Mouse (Mus musculus) embryonic facial prominence, embryonic 11.5 days (tissue): ENCODE data around the gene Syn3. TPM values are rescaled to one million over a fixed set of nuclear protein-coding genes. Genes with fewer than 3 reads are reported as not detected.

Experiments
- ATAC-seq: fragments of 200-750 bp; cut with Nextera tagmentation; replicated peaks from 2 replicates; pipeline ENCODE4 v1.8.0; 2017; ENCODE audit warnings: low read depth; ENCODE audit not compliant: insufficient number of reproducible peaks, low FRiP score, low TSS enrichment
- DNase-seq: peaks from one replicate; pipeline ENCODE4 v3.0.0-alpha.2; 2015; ENCODE audit warnings: low spot score
- H3K27ac ChIP-seq: fragments of 300-500 bp; sonication (generic); replicated peaks from 2 replicates; pipeline ENCODE4 v1.5.1; 2014; ENCODE audit warnings: mild to moderate bottlenecking, low read depth, low read length, control low read depth
- H3K27me3 ChIP-seq: fragments of 300-500 bp; sonication (generic); 2 replicates; pipeline ENCODE4 v1.6.1; 2014; ENCODE audit warnings: mild to moderate bottlenecking, low read length, moderate library complexity, mixed read lengths; ENCODE audit not compliant: control insufficient read depth, insufficient read depth
- H3K36me3 ChIP-seq: fragments of 300-500 bp; sonication (generic); replicated peaks from 2 replicates; pipeline ENCODE4 v1.6.1; 2014; ENCODE audit warnings: low read depth, mild to moderate bottlenecking, low read length, moderate library complexity, mixed read lengths; ENCODE audit not compliant: control insufficient read depth, insufficient read depth
- H3K4me1 ChIP-seq: fragments of 300-500 bp; sonication (generic); 2 replicates; pipeline ENCODE4 v1.6.1; 2014; ENCODE audit warnings: low read length, mixed read lengths; ENCODE audit not compliant: control insufficient read depth, insufficient read depth
- H3K4me2 ChIP-seq: fragments of 300-500 bp; sonication (generic); 2 replicates; pipeline ENCODE4 v1.6.1; 2014; ENCODE audit warnings: low read depth, mild to moderate bottlenecking, control low read depth, low read length, moderate library complexity
- H3K4me3 ChIP-seq: fragments of 300-500 bp; sonication (generic); 2 replicates; pipeline ENCODE4 v1.5.1; 2014; ENCODE audit warnings: low read depth, low read length, control low read depth
- H3K9ac ChIP-seq: fragments of 300-500 bp; sonication (generic); replicated peaks from 2 replicates; pipeline ENCODE4 v1.6.1; 2014; ENCODE audit warnings: mild to moderate bottlenecking, control low read depth, low read length
- H3K9me3 ChIP-seq: fragments of 300-500 bp; sonication (generic); replicated peaks from 2 replicates; pipeline ENCODE4 v1.6.1; 2016; ENCODE audit warnings: mild to moderate bottlenecking, low read length, inconsistent platforms, mixed read lengths; ENCODE audit not compliant: control insufficient read depth
- WGBS: fragments of 180-500 bp; shearing (Covaris S2); extraction: QIAGEN DNeasy Blood & Tissue Kit; methylation state at CpG from one replicate; pipeline ENCODE4 v1.1.7; 2014; 5-methylcytosine and 5-hydroxymethylcytosine counted together
- polyA plus RNA-seq: library from polyadenylated mRNA; unstranded; fragments of >200 nt; fragmentation: Nextera tagmentation; extraction: Ambion mirVana; gene quantifications from 2 replicates; pipeline ENCODE4 v1.2.1, GENCODE M21; 2014

The Syn3 gene
- polyA plus RNA-seq, 1 experiment from 2014 or later: 3.1 TPM

DNA sequence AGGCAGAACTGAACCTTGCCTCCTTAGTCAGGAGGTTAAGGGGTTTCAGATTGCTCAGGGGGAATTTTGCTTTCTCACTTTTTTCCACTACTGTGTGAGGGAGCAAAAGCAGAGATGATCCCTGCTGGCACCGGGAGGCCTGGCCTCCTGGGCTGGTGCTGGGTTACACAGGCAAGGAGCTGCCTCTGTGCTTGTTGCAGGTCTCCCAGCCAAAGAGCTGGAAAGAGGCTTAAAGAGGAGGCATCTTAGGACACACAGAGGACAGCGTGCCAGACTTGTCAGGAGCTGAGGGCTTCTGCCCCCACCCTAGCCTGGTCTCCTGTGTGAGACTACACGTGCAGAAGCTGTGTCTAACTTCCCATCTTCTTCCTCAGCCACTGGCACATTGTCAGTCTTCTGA, 183.2 kb downstream of the Syn3 start:
- Histone ChIP-seq H3K4me3 (no peak overlapping the region), H3K27me3 (no peaks in the 10 kb centered on the region), H3K9ac (no peak overlapping the region), H3K9me3 (no peaks in the 10 kb centered on the region), H3K4me1 (no peaks in the 10 kb centered on the region), H3K27ac (no peak overlapping the region), H3K4me2 (no peak overlapping the region), H3K36me3 (no peaks in the 10 kb centered on the region)
- ATAC-seq: no peak
- 41% methylated on average over 3 of the region's 3 CpGs for WGBS
- DNase-seq: no peak

DNA sequence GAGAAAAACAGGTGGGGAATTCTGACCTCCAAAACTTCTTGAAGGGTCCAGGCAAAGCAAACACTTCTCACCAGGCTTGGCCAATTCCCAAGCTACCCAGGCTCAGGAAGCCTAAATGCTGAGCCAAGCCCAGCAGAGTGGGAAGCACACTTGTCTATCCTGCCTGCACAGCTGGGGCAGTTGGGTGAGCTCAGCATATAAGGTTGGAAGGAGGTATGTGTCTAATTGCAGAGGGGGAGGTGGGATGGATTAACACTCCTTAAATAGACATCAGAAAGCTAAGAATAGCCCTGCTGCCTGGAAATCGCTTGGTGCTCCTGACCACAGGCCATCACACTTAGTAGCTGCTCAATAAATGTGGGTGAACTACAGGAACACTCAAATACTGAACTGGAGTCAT, 185.2 kb downstream of the Syn3 start:
- no peaks in the 10 kb centered on the region for H3K27me3 ChIP-seq
- ATAC-seq (no peak), DNase-seq (no peak)
- no peak overlapping the region for H3K9ac ChIP-seq
- H3K9me3 ChIP-seq: no peaks in the 10 kb centered on the region
- no peaks in the 10 kb centered on the region for H3K4me1 ChIP-seq
- H3K4me3 ChIP-seq: no peak overlapping the region
- 76% methylated on average over 1 of the region's 1 CpGs for WGBS
- no peak overlapping the region for H3K27ac ChIP-seq
- H3K36me3 ChIP-seq: no peaks in the 10 kb centered on the region
- no peak overlapping the region for H3K4me2 ChIP-seq

DNA sequence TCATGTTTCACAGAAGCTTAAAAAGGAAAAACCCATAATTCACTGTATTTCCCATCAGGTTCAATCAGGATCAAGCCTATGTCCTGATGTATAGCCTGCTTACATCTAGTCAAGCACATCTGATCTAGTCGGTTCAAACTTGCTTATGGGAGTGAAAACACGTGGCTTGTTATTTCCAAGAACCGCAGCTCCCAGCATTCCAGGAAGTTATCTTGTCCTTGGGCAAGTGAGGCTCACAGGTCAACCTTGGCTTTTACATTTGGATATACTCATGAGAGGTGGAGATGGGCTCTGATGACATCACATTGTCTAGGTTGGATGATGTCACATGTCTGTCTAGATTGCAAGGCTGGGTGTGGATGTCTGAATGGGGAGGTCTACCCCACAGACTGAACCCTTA, 185.7 kb downstream of the Syn3 start:
- no peak overlapping the region for H3K27ac ChIP-seq
- DNase-seq (no peak), ATAC-seq (no peak)
- no peak overlapping the region for H3K4me3 ChIP-seq
- no peaks in the 10 kb centered on the region for H3K9me3 ChIP-seq
- no peak overlapping the region for H3K9ac ChIP-seq
- no peaks in the 10 kb centered on the region for H3K27me3 ChIP-seq
- H3K36me3 ChIP-seq: no peaks in the 10 kb centered on the region
- H3K4me1 ChIP-seq: no peaks in the 10 kb centered on the region
- H3K4me2 ChIP-seq: no peak overlapping the region
- WGBS: 92% methylated on average over 3 of the region's 3 CpGs

DNA sequence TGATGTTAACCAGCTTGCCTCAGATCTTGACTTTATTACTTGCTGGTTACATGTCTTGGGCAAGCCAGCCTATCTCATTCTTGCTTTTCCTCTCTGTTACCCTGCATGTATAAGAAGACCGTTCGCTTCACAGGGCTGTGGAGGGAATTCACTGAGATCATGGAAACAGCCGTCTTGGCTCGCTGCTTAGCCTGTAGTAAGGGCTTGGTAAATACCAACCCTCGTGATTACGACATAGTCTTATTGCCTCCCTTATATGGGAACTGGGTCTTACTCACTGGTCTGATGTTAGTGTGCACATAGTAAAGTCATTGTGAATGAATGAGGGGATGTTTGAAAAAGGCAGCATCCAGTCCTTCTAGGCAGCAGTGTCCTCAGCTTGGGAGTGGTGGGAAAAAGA, 188.2 kb downstream of the Syn3 start:
- 86% methylated on average over 6 of the region's 6 CpGs for WGBS
- DNase-seq (no peak), ATAC-seq (no peak)
- H3K27ac ChIP-seq: no peak overlapping the region
- H3K4me1 ChIP-seq: no peaks in the 10 kb centered on the region
- H3K4me2 ChIP-seq: no peak overlapping the region
- H3K4me3 ChIP-seq: no peak overlapping the region
- H3K9ac ChIP-seq: no peak overlapping the region
- H3K36me3 ChIP-seq: no peaks in the 10 kb centered on the region
- H3K9me3 ChIP-seq: no peaks in the 10 kb centered on the region
- no peaks in the 10 kb centered on the region for H3K27me3 ChIP-seq

DNA sequence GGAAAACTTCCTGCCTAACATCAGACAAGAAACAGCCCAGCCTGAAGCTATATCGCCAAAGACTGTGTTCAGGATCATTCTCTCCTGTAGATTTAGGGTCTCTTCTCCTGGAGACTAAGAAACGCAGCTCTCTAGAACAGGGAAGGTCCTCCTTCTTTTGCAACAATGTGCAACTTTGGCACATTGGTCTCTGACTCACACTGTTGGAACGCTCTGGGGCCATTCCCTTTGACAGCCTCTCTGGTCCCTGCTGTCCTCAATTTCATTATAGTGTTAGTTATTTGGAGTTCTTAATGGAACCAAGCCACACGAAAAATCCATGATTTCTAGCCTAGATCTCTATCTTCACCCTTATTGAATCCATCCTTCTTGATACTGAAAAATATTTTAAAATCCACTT, 191.5 kb downstream of the Syn3 start:
- no peak for ATAC-seq
- Histone ChIP-seq H3K4me1 (peaks cover 4% of the 10 kb centered on the region), H3K9me3 (no peaks in the 10 kb centered on the region), H3K27me3 (no peaks in the 10 kb centered on the region), H3K4me2 (no peak overlapping the region), H3K36me3 (no peaks in the 10 kb centered on the region), H3K27ac (no peak overlapping the region), H3K4me3 (no peak overlapping the region), H3K9ac (no peak overlapping the region)
- no peak for DNase-seq
- 88% methylated on average over 4 of the region's 4 CpGs for WGBS

DNA sequence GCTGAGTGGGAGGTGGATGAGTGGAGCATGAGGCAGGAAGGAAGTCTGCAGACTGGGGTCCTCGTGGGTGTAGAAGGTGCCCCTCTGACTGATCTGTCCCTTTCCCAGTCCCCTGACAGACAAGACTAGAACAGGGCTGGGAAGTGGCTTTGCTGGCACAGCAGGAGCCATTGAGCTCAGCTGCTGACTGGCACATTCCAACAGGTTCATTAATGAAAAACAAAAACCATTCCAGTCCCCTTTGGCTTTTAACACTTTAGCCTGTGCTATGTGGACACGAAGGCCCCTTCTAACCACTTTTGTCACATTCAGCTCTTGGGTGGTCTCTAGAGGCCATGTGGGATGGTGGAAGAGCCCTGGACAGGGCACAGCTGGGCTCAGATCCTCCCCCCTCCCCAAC, 194.1 kb downstream of the Syn3 start:
- no peak overlapping the region for H3K4me2 ChIP-seq
- 4% methylated on average over 2 of the region's 2 CpGs for WGBS
- ATAC-seq (no peak), DNase-seq (no peak)
- H3K9me3 ChIP-seq: no peaks in the 10 kb centered on the region
- peaks cover 4% of the 10 kb centered on the region for H3K4me1 ChIP-seq
- H3K27ac ChIP-seq: no peak overlapping the region
- no peaks in the 10 kb centered on the region for H3K27me3 ChIP-seq
- H3K4me3 ChIP-seq: no peak overlapping the region
- no peaks in the 10 kb centered on the region for H3K36me3 ChIP-seq
- no peak overlapping the region for H3K9ac ChIP-seq

DNA sequence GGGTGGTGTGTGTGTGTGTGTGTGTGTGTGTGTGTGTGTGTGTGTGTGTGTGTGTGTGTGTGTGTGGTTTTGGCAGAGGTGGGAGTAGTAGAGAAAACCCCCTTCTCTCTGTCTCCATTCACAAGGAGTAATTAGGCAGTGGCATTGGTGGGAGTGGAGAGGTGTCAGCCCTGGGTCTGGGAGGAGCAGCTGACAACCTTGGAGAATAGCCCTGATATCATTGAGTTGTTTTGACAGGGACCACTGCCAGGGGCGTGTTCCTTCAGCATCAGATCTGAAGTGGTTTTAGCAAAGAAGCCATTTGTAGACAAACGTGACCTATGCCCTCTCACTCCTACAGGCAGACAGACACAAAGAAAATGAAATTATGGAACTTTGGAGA, 195.2 kb downstream of the Syn3 start:
- Histone ChIP-seq H3K4me3 (no peak overlapping the region), H3K9ac (no peak overlapping the region), H3K27me3 (no peaks in the 10 kb centered on the region), H3K4me2 (no peak overlapping the region), H3K4me1 (peaks cover 4% of the 10 kb centered on the region), H3K9me3 (no peaks in the 10 kb centered on the region), H3K36me3 (no peaks in the 10 kb centered on the region), H3K27ac (no peak overlapping the region)
- ATAC-seq: no peak
- 68% methylated on average over 2 of the region's 2 CpGs for WGBS
- DNase-seq: no peak

DNA sequence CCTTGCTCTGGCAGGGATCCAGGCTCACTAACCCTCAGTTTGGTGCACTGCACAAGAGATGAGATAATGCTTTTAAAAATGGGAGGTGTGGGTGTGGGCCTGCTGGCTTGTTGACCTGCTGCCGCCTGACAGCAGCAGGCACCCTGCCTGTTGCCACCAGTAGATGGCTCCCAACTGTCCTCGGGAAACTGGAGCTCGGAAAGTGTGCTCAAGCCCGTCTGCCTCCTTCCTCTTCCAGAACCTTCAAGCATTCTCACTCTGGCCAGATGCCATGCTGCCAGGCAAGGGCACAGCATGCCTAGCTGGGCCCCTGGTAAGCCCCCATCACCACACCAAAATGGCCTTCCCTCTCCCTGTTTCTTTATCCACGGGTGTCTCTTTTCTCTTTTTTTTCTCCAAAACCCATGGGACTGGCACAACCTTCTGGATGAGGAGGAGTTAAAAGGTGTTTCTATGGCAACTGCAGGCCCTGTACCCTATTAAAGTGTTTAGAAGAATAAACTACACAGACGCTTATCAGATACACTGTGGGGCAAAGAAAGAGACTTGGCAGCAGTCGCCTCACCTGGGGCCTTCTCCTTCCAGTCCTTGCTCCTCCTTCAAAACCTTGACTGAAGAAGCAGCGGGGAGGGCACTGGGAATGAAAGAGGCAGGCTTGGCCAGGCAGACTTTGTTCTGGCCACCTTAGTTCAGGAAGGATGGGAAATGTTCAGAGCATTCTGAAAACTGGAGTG, 195.8 kb downstream of the Syn3 start:
- ATAC-seq (no peak), DNase-seq (peak; percentile 75)
- Histone ChIP-seq H3K4me1 (peaks cover 4% of the 10 kb centered on the region), H3K4me2 (peak overlapping the region; percentile 33), H3K27ac (no peak overlapping the region), H3K9ac (0 out of 2 replicates have a peak overlapping the region, but pooled peaks have one; percentile 9), H3K9me3 (no peaks in the 10 kb centered on the region), H3K27me3 (no peaks in the 10 kb centered on the region), H3K4me3 (peak overlapping the region; percentile 12; the same call in 1 of the 2 replicates), H3K36me3 (no peaks in the 10 kb centered on the region)
- WGBS: 26% methylated on average over 8 of the region's 8 CpGs
